Mouse (Mus musculus) forebrain, embryonic 12.5 days (tissue): ENCODE data around the gene Ppp2r3d. TPM values are rescaled to one million over a fixed set of nuclear protein-coding genes. Genes with fewer than 3 reads are reported as not detected.
"Not testable (repeated sequence)": the region's sequence is repeated elsewhere in the genome, so short reads cannot be mapped to it uniquely, and the experiment has no call there.

Experiments
- ATAC-seq: fragments of 200-750 bp; cut with Nextera tagmentation; 2 replicates; pipeline ENCODE4 v1.8.0; 2017; ENCODE audit warnings: moderate TSS enrichment; ENCODE audit not compliant: low FRiP score
- H3K27ac ChIP-seq: fragments of 300-500 bp; sonication (generic); 2 replicates; pipeline ENCODE4 v1.5.1; 2016; ENCODE audit warnings: mild to moderate bottlenecking
- H3K27me3 ChIP-seq: fragments of 300-500 bp; sonication (generic); 2 replicates; pipeline ENCODE4 v1.6.1; 2016; ENCODE audit warnings: mild to moderate bottlenecking
- H3K36me3 ChIP-seq: fragments of 300-500 bp; sonication (generic); replicated peaks from 2 replicates; pipeline ENCODE4 v1.6.1; 2016; ENCODE audit warnings: mild to moderate bottlenecking
- H3K4me1 ChIP-seq: fragments of 300-500 bp; sonication (generic); 2 replicates; pipeline ENCODE4 v1.6.1; 2016
- H3K4me2 ChIP-seq: fragments of 300-500 bp; sonication (generic); 2 replicates; pipeline ENCODE4 v1.6.1; 2016; ENCODE audit warnings: mild to moderate bottlenecking, moderate library complexity
- H3K4me3 ChIP-seq: fragments of 300-500 bp; sonication (generic); replicated peaks from 2 replicates; pipeline ENCODE4 v1.5.1; 2016; ENCODE audit warnings: mild to moderate bottlenecking
- H3K9ac ChIP-seq: fragments of 300-500 bp; sonication (generic); 2 replicates; pipeline ENCODE4 v1.6.1; 2016; ENCODE audit warnings: mild to moderate bottlenecking
- H3K9me3 ChIP-seq: fragments of 300-500 bp; sonication (generic); 2 replicates; pipeline ENCODE4 v1.6.1; 2016
- WGBS: fragments of 180-500 bp; shearing (Covaris S2); methylation state at CpG from one replicate; pipeline ENCODE4 v1.1.7; 2016; 5-methylcytosine and 5-hydroxymethylcytosine counted together
- polyA plus RNA-seq: library from polyadenylated mRNA; unstranded; fragments of >200 nt; fragmentation: Nextera tagmentation; extraction: Ambion mirVana; gene quantifications from 2 replicates; pipeline ENCODE4 v1.2.1, GENCODE M21; 2016

The Ppp2r3d gene
- 160 and 163 TPM in 2 replicates for polyA plus RNA-seq

DNA sequence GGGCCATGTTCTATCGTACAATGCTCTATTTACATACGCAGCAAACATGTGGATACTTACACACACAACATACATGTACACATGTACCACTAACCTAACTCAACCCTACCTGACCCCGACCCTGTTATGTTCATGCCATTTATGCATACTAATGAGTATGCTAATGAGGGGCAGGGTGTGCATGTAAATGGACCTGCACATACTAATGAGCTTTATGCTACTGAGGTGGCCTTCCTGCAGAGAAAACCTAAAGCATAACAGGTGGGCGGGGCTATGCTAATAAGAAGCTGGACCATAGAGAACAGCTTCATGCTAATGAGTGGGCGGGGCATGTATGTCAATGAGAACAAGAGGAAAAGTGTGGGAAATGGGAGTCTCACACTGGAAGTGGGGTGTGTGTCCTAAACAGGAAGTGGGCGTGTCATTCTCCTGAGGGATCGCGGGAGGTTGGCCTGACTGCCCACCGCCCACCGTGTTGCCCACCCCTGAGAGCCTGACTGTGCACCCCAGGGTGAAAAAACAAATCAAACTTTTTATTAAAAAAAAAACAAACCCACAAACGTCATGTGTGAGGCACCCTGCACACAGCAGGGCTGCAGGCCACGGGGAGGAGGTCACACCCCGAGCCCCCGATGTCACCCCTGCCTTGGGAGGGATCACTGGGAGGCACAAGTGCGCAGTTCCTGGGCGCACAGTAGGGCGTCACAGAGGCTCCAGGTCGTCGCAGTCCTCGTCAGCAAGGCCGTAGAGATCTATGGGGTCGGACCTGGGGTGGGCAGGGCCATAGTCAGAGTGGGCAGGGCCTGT lies at the start of gene Ppp2r3d:
Ppp2r3d (minus strand) TSS at position 803 of the 807 bp plus-strand sequence.
- Histone ChIP-seq H3K9ac (no peak within 1 kb of the TSS), H3K36me3 (peaks cover 16% of the 10 kb centered on the region), H3K4me1 (no peaks in the 10 kb centered on the region), H3K27ac (no peak within 1 kb of the TSS), H3K4me3 (no peak within 1 kb of the TSS), H3K9me3 (0 out of 2 replicates have a peak, but pooled peaks cover 3% of the 10 kb centered on the region), H3K4me2 (no peak within 1 kb of the TSS), H3K27me3 (no peaks in the 10 kb centered on the region)
- 98% methylated on average over 22 of the region's 22 CpGs for whole genome bisulfite sequencing
- peak; percentile 44; the same call in 1 of the 2 replicates for ATAC-seq

DNA sequence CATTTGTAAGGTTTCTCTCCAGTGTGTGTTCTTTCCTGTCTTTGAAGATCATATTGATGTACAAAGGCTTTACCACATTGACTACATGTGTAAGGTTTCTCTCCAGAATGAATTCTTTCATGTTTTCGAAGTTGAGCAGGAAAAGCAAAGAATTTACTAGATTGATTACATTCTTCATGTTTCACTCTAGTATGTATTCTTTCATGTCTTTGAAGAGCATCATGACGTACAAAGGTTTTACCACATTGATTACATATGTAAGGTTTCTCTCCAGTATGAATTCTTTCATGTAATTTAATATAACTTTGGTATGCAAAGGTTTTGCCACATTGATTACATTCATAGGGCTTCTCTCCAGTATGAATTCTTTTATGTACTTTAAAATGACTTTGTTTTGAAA lies 17.0 kb upstream of the Ppp2r3d start, which contains the start of gene Gm21836:
Gm21836 (minus strand) TSS at position 101 of the 400 bp plus-strand sequence.
- H3K4me3 ChIP-seq, H3K36me3 ChIP-seq, H3K9ac ChIP-seq, H3K27me3 ChIP-seq, H3K4me2 ChIP-seq, H3K27ac ChIP-seq, H3K4me1 ChIP-seq, ATAC-seq: not testable (repeated sequence)
- 85% methylated on average over 2 of the region's 2 CpGs for WGBS
- H3K9me3 ChIP-seq = peaks cover 14% of the 10 kb centered on the region

DNA sequence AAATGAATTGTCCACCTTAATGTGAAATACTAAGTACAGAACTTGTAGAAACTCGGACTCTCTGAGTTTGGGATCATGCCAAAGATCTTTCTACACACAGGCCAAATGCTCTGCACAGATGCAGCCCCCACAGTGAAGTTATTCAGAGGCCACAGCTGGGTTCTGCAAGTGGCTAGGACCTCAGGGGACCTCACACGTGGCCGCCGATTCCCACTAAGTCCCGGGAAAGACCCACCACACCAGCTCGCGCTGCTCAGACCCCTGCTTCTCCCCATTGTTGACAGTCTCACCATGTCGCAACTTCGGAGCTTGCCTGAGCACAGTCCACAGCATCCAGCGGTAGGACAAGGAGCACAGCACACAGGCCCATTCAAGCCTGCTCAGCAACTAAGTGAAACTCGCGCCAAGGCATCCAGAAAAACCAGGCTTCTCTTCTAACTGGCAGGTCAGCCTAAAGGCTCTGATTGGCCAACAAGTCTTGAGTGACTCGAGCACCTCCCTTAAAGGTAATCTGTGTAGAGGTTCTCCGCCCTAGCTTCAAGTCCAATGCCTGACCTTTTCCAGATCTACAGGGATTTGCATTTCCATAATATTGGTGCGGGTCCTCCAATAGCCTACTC lies 3.8 kb upstream of the Ppp2r3d start:
- not testable (repeated sequence) for H3K4me3 ChIP-seq, H3K27ac ChIP-seq, H3K9me3 ChIP-seq, H3K4me2 ChIP-seq, H3K4me1 ChIP-seq, ATAC-seq, H3K9ac ChIP-seq, H3K27me3 ChIP-seq
- peaks cover 13% of the 10 kb centered on the region for H3K36me3 ChIP-seq
- 65% methylated on average over 12 of the region's 15 CpGs for WGBS

DNA sequence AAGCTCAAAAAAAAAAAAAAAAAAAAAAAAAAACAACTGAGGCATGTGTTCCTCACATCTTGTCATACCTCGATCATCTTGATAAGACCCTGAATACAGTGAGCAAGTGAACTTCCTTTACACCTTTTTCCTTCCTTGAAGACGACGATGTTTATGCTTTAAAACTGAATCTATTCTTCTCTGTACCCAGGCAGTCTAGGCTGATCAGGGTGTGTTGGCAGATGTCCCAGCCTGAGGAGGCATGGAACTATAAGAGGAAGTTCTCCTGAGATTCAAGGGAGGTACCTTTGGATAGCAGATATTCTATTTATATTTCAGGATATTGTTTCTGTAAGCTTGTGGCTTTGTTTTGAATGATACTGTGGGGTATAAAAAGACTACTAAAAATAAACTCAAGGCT lies 1.4 kb upstream of the Ppp2r3d start:
- Histone ChIP-seq H3K9me3 (0 out of 2 replicates have a peak, but pooled peaks cover 3% of the 10 kb centered on the region), H3K4me2 (no peak overlapping the region), H3K27me3 (no peaks in the 10 kb centered on the region), H3K4me1 (no peaks in the 10 kb centered on the region), H3K27ac (no peak overlapping the region), H3K9ac (no peak overlapping the region), H3K36me3 (peaks cover 16% of the 10 kb centered on the region), H3K4me3 (no peak overlapping the region)
- 85% methylated on average over 3 of the region's 3 CpGs for WGBS
- ATAC-seq = no peak

DNA sequence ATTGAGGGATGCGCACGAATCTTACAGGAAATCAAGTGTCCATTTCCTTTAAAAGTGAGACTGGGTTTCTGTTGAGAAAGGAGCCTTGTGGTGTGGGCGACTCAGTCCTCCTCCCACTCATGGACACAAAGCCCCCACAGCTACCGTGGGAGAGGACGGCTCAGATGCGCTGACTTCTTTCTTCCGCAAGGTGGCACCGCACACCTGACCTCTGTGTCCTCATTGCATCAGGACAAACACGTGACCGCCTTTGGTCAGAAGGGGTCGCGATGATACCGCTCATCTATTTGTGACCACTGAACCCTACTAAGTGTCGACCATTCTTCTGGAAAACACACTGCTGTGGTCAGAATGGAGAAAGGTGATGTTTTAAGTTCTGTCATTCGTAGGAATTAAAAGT lies 1.0 kb downstream of the Ppp2r3d start:
- no peaks in the 10 kb centered on the region for H3K4me1 ChIP-seq
- WGBS = 87% methylated on average over 15 of the region's 15 CpGs
- H3K27me3 ChIP-seq = no peaks in the 10 kb centered on the region
- no peak overlapping the region for H3K4me2 ChIP-seq
- H3K9me3 ChIP-seq = 0 out of 2 replicates have a peak, but pooled peaks cover 3% of the 10 kb centered on the region
- H3K27ac ChIP-seq = no peak overlapping the region
- H3K36me3 ChIP-seq = peaks cover 16% of the 10 kb centered on the region
- H3K9ac ChIP-seq = no peak overlapping the region
- H3K4me3 ChIP-seq = no peak overlapping the region
- ATAC-seq = no peak

DNA sequence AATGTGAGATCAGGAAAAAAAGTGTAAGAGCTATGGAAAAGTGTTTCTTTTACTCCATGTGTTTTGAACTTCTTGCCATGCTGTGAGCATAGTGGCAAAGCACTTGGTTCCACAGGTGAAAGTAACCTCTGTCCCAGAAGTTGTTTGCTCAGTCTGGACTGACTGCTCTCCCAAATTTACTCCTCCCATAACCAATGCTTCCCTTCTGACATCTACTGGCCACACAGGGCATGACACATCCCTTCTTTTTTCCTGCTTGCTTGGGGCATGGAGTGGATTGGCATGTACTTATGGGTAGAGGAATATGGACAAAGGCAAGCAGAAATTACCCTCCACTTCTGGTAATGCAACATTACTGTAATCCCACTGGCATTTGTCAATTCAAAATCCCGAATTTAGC lies 20.1 kb downstream of the Ppp2r3d start:
- Histone ChIP-seq H3K4me1 (no peaks in the 10 kb centered on the region), H3K27me3 (no peaks in the 10 kb centered on the region), H3K4me2 (no peak overlapping the region), H3K27ac (no peak overlapping the region), H3K9ac (no peak overlapping the region), H3K4me3 (no peak overlapping the region), H3K9me3 (no peaks in the 10 kb centered on the region), H3K36me3 (no peaks in the 10 kb centered on the region)
- ATAC-seq = no peak
- WGBS = 0% methylated on average over 1 of the region's 1 CpGs

DNA sequence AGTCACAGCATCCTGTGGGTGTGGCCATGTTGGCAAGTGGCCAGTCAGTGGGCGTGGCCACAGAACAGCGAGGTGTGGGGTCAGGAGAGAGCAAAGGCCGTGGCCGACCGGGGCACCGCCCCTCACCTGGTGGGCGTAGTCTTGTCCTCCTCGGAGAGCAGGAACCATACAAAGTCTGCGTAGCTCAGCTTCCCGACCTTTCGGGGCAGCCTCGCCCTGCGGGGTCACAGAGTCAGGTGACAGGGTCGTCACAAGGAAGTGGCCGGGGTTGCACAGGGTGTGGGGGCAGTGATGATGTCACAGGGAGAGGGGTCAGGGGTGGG lies 34.2 kb downstream of the Ppp2r3d start:
- H3K36me3 ChIP-seq = peaks cover 36% of the 10 kb centered on the region
- no peak overlapping the region for H3K9ac ChIP-seq
- no peaks in the 10 kb centered on the region for H3K27me3 ChIP-seq
- no peak overlapping the region for H3K4me2 ChIP-seq
- H3K4me3 ChIP-seq = no peak overlapping the region
- no peak overlapping the region for H3K27ac ChIP-seq
- 98% methylated on average over 15 of the region's 15 CpGs for WGBS
- H3K4me1 ChIP-seq = no peaks in the 10 kb centered on the region
- peaks cover 34% of the 10 kb centered on the region for H3K9me3 ChIP-seq
- ATAC-seq = no peak; the same call in 1 of the 2 replicates

DNA sequence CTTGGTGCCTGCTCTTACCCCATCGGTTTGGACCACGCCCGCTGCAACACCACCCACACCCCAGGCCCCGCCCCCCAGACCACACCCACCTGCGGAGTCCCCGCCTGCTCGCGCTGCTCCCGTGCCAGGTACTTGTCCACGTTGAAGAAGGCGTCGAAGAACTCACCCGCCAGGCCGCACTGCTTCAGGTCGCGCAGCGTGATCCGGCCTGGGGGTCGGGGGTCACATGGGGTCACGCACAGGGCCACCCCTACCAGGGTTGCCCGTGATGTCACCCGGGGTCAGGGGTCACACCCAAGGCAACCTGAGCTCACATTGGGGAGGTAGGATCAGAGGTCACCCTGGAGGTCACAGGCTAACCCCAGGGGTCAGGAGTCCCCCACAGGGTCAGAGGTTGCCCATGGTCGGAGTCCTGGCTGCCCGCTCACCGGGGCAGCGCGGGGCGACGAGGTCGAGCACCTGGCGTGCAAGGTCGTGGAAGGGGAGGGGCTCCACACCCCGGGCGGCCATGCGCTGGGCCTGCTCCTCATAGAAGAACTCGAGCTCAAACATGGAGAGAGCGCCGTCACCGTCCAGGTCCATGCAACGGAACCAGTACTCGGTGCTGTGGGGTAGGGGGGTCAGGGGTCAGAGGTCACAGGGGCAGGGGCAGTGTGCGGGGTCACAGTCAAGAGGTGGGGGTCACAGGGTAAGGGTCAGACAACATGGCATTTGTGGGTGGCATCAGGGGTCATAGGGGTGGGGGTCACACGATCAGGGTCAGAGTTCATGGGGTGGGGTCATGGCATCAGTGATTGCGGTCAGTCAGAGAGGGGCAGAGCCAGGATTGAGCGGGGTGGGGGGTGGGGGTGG lies 34.8 kb downstream of the Ppp2r3d start:
- Histone ChIP-seq H3K4me2 (no peak overlapping the region), H3K9ac (no peak overlapping the region), H3K4me1 (no peaks in the 10 kb centered on the region), H3K27ac (no peak overlapping the region), H3K9me3 (peaks cover 34% of the 10 kb centered on the region), H3K27me3 (no peaks in the 10 kb centered on the region), H3K4me3 (no peak overlapping the region; the same call in 1 of the 2 replicates), H3K36me3 (peaks cover 36% of the 10 kb centered on the region)
- WGBS = 98% methylated on average over 45 of the region's 45 CpGs
- ATAC-seq = peak; percentile 36; the same call in 1 of the 2 replicates

DNA sequence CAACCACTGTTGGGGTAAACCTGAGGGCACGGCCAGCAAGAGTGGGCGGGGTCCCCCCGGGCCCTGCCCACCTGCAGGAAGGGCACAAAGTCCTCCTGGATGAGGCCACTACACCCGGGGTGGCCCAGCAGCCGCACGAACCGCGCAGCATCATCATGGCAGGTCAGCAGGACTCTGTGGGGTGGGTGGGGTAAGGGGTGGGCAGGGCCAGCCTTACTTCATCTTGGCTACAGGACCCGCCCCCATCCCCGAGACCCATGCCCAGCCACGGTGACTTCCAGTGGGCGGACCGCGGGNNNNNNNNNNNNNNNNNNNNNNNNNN lies 36.0 kb downstream of the Ppp2r3d start:
- peak; percentile 78 for ATAC-seq

DNA sequence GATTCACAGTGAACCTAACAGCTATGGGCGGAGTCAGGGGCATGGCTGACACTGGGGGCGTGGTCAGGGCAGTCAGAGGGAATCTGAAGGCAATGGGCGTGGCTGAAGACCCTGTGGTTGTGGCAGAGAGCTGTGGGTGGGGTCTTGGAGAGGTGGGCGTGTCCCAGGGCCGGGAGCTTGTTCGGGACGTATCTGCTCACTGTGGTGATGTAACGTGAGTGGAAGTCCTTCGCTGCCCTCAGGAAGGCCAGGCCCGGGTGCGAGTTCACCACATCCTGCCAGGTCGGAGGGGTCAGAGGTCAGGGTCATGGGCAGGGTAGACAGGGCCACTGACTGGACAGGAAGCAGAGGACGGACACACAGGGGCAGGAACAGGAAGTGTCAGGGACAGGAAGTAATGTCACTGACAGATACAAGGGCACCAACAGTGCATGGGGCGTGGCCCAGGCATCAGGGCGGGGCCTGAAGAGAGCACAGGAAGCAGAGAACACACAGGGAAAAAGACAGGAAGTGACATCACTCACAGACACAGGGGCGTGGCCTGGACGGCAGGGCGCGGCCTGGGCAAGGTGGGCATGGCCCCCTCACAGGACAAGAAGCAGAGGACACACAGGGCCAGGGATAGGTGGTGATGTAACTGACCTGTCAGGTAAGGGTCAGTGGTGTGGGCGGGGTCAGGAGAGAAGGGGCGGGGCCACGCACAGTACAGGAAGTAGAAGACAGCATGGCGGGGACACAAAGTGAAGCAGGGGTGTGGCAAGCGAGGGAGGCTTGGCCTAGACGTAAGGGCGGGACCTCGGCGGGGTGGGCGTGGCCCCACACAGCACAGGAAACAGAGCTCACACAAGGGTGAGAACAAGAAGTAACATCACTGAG lies 36.6 kb downstream of the Ppp2r3d start:
- WGBS = 95% methylated on average over 26 of the region's 29 CpGs
- H3K4me3 ChIP-seq = no peak overlapping the region

More for the DNA sequence above, 36.0 kb downstream of the Ppp2r3d start:
- Histone ChIP-seq H3K27me3 (no peaks in the 10 kb centered on the region), H3K4me1 (no peaks in the 10 kb centered on the region), H3K9me3 (peaks cover 34% of the 10 kb centered on the region), H3K4me3 (no peak overlapping the region), H3K27ac (no peak overlapping the region), H3K36me3 (peaks cover 36% of the 10 kb centered on the region), H3K9ac (no peak overlapping the region), H3K4me2 (no peak overlapping the region)
- WGBS = 81% methylated on average over 14 of the region's 14 CpGs

DNA sequence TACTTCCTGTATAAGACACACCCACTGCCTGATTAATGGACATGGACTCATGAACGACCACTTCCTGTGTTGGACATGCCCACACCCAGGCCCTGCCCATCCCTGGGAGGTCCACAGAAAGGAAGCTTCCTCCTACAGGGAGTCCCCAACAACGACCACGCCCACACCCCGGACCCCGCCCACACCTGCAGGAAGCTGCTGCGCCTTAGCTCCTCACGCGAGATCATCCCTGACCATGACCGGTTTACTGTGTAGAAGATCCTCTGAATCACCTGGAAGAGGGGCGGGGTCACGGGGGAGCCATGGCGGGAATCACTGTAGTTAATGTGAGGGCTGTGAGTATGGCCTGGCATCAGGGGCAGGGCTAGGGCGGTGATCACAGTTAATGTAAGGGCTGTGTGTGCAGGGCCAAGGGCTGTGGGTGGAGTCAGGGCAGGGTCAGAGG lies 37.3 kb downstream of the Ppp2r3d start:
- no peak overlapping the region for H3K27ac ChIP-seq
- peak; percentile 45; the same call in 1 of the 2 replicates for ATAC-seq
- H3K36me3 ChIP-seq = peaks cover 36% of the 10 kb centered on the region
- H3K4me3 ChIP-seq = no peak overlapping the region
- no peaks in the 10 kb centered on the region for H3K27me3 ChIP-seq
- no peak overlapping the region for H3K4me2 ChIP-seq
- WGBS = 96% methylated on average over 13 of the region's 13 CpGs
- peaks cover 34% of the 10 kb centered on the region for H3K9me3 ChIP-seq
- H3K9ac ChIP-seq = no peak overlapping the region
- no peaks in the 10 kb centered on the region for H3K4me1 ChIP-seq

More for the DNA sequence above, 36.6 kb downstream of the Ppp2r3d start:
- no peaks in the 10 kb centered on the region for H3K4me1 ChIP-seq
- ATAC-seq = peak; percentile 83
- H3K27ac ChIP-seq = no peak overlapping the region
- no peaks in the 10 kb centered on the region for H3K27me3 ChIP-seq
- H3K36me3 ChIP-seq = peaks cover 36% of the 10 kb centered on the region
- no peak overlapping the region for H3K9ac ChIP-seq
- H3K9me3 ChIP-seq = peaks cover 34% of the 10 kb centered on the region
- H3K4me2 ChIP-seq = no peak overlapping the region
